ENCODE assay signal across 19 mouse cellular contexts in genomic region chr9:80600019-80600418, GRCm38 (mm10).
DNase-seq lines count a peak whose midpoint lies in the region; ATAC-seq lines count a peak whose summit lies in the region.
"Had no signal": no experiment of that assay in that cellular context is flagged by ENCODE, and none has a peak within 500 bp of the region (broad histone marks: within the 10 kb centered on the region; RNA-seq: fewer than 3 reads in every experiment).

No protein-coding gene starts in this region.

- H3K4me3 ChIP-seq in hindbrain, embryonic 15.5 days: no peak overlapping the region
- no peak overlapping the region for H3K4me3 ChIP-seq in hindbrain, embryonic 14.5 days (replicated peaks; ENCODE audit: low read length)
- no peak overlapping the region for H3K4me3 ChIP-seq in midbrain, embryonic 14.5 days (replicated peaks; ENCODE audit: low read depth, low read length)
- H3K4me3 ChIP-seq in midbrain, embryonic 10.5 days: no peak overlapping the region
- H3K4me3 ChIP-seq: forebrain, embryonic 15.5 days; heart, adult 2 months; heart, embryonic 15.5 days; hindbrain, embryonic 10.5 days had no signal

- no peaks in the 10 kb centered on the region for H3K27me3 ChIP-seq in hindbrain, embryonic 15.5 days
- H3K27me3 ChIP-seq in hindbrain, embryonic 14.5 days (ENCODE audit: control insufficient read depth, insufficient read depth, low read length): no peaks in the 10 kb centered on the region
- no peaks in the 10 kb centered on the region for H3K27me3 ChIP-seq in midbrain, embryonic 14.5 days (ENCODE audit: control insufficient read depth, insufficient read depth, low read length)
- H3K27me3 ChIP-seq in midbrain, embryonic 10.5 days (ENCODE audit: low read depth, poor library complexity, severe bottlenecking): no peaks in the 10 kb centered on the region
- H3K27me3 ChIP-seq: forebrain, embryonic 15.5 days; heart, embryonic 15.5 days had no signal

- H3K36me3 ChIP-seq in hindbrain, embryonic 15.5 days: no peaks in the 10 kb centered on the region
- H3K36me3 ChIP-seq in hindbrain, embryonic 14.5 days (replicated peaks; ENCODE audit: control insufficient read depth, insufficient read depth): no peaks in the 10 kb centered on the region
- H3K36me3 ChIP-seq in midbrain, embryonic 14.5 days (ENCODE audit: control insufficient read depth, insufficient read depth, low read length): no peaks in the 10 kb centered on the region
- no peaks in the 10 kb centered on the region for H3K36me3 ChIP-seq in midbrain, embryonic 10.5 days
- H3K36me3 ChIP-seq: forebrain, embryonic 15.5 days; heart, embryonic 15.5 days; hindbrain, embryonic 10.5 days had no signal

- H3K4me1 ChIP-seq in hindbrain, embryonic 15.5 days (replicated peaks): no peaks in the 10 kb centered on the region
- no peaks in the 10 kb centered on the region for H3K4me1 ChIP-seq in hindbrain, embryonic 14.5 days (replicated peaks; ENCODE audit: control insufficient read depth, insufficient read depth, low read length)
- H3K4me1 ChIP-seq in midbrain, embryonic 14.5 days (ENCODE audit: control insufficient read depth, insufficient read depth, low read length): no peaks in the 10 kb centered on the region
- H3K4me1 ChIP-seq in midbrain, embryonic 10.5 days: 0 out of 2 replicates have a peak, but pooled peaks cover 5% of the 10 kb centered on the region
- H3K4me1 ChIP-seq: forebrain, embryonic 15.5 days; heart, embryonic 15.5 days; hindbrain, embryonic 10.5 days had no signal

- ATAC-seq in hindbrain, embryonic 15.5 days (ENCODE audit: low FRiP score, low read depth): no peak
- no peak for ATAC-seq in hindbrain, embryonic 14.5 days (ENCODE audit: low FRiP score)
- no peak for ATAC-seq in midbrain, embryonic 14.5 days (ENCODE audit: low FRiP score, low TSS enrichment)
- 0 out of 2 replicates have a peak, but pooled peaks have one; percentile 36 for ATAC-seq in common myeloid progenitor, adult 5-6 weeks (replicated peaks; ENCODE audit: low read depth, poor library complexity, severe bottlenecking)
- ATAC-seq: forebrain, embryonic 15.5 days; inflammation-experienced regulatory T-cells, adult 6 months; intestine, postnatal 0 days had no signal

- no peak overlapping the region for H3K4me2 ChIP-seq in hindbrain, embryonic 15.5 days
- no peak overlapping the region for H3K4me2 ChIP-seq in hindbrain, embryonic 14.5 days (replicated peaks)
- no peak overlapping the region for H3K4me2 ChIP-seq in midbrain, embryonic 14.5 days (ENCODE audit: low read length)
- H3K4me2 ChIP-seq: forebrain, embryonic 15.5 days; heart, embryonic 11.5 days; heart, embryonic 15.5 days had no signal

- no peaks in the 10 kb centered on the region for H3K9me3 ChIP-seq in hindbrain, embryonic 15.5 days
- H3K9me3 ChIP-seq in hindbrain, embryonic 14.5 days (ENCODE audit: control insufficient read depth, low read length): no peaks in the 10 kb centered on the region
- no peaks in the 10 kb centered on the region for H3K9me3 ChIP-seq in midbrain, embryonic 14.5 days (ENCODE audit: control insufficient read depth, low read length)
- no peaks in the 10 kb centered on the region for H3K9me3 ChIP-seq in midbrain, embryonic 10.5 days (replicated peaks)
- H3K9me3 ChIP-seq: forebrain, embryonic 15.5 days; heart, embryonic 15.5 days; hindbrain, embryonic 10.5 days had no signal

- no peak overlapping the region for H3K9ac ChIP-seq in hindbrain, embryonic 15.5 days
- H3K9ac ChIP-seq in hindbrain, embryonic 14.5 days: no peak overlapping the region
- H3K9ac ChIP-seq in midbrain, embryonic 14.5 days (replicated peaks; ENCODE audit: low read length): no peak overlapping the region
- H3K9ac ChIP-seq: forebrain, embryonic 15.5 days; heart, embryonic 15.5 days had no signal

- no peak for DNase-seq in hindbrain, embryonic 14.5 days (ENCODE audit: low spot score)
- peak; percentile 20 for DNase-seq in midbrain, embryonic 14.5 days
- DNase-seq in midbrain, embryonic 10.5 days (ENCODE audit: low spot score): no peak
- DNase-seq in spleen, adult 18-20 months: no peak
- DNase-seq: adrenal gland, adult 2 months; adrenal gland, postnatal 25 days; cerebellum, adult 11 months; cerebellum, adult 8-10 months; cerebellum, postnatal 14 days; gastrocnemius, postnatal 14 days; heart, adult 2 months had no signal

- peak overlapping the region; percentile 59; the same call in 1 of the 2 replicates for H3K27ac ChIP-seq in hindbrain, embryonic 15.5 days (replicated peaks)
- no peak overlapping the region for H3K27ac ChIP-seq in hindbrain, embryonic 14.5 days
- no peak overlapping the region for H3K27ac ChIP-seq in midbrain, embryonic 14.5 days (replicated peaks; ENCODE audit: low read depth, low read length)
- H3K27ac ChIP-seq in midbrain, embryonic 10.5 days (replicated peaks): no peak overlapping the region
- H3K27ac ChIP-seq: forebrain, embryonic 15.5 days; heart, adult 2 months; heart, embryonic 15.5 days; hindbrain, embryonic 10.5 days had no signal
